In the genomic region with DNA sequence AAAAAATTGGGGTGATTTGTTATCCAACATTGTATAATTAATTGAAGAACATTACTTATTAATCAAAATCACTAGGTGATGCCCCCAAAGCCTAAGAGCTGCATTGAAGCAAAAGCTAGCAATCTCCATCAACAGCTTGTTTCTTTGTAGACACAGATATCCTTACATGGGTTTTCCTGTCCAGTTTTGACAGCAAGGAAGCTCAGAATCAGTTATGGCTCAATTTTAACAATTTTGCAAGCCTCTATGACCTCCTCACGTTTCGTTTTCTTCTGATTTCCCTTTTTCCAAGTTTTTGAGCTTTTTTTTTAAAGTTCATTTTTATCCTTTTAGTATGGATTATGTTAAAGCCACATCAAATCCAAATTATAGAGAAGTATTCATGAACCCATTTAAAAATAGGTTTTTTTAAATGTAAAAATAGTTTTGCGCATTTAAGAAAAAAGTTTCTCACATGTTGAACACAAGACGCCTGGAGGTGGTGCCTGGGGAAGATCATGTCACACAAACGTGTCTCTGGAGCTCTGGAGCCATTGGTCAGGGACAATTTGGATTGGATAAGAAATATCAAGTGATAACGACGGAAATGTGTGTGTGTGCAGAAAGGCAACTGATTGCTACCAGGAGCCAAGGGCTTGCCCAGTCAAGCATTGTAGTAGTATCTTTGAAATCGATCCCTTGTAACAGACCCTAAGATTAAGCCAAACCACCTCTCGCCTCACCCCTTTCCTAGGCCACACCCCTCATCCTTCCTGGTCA, we compare ENCODE assay signal across 8 mouse cellular contexts. TPM values are rescaled to one million over a fixed set of nuclear protein-coding genes. Genes with fewer than 3 reads are reported as not detected.
DNase-seq lines count a peak whose midpoint lies in the region; ATAC-seq and TF ChIP-seq lines count a peak whose summit lies in the region.

No protein-coding gene starts in this region.

- H3K36me3 ChIP-seq in kidney, embryonic 16.5 days (ENCODE audit: insufficient read depth, low read length) = peaks cover 8% of the 10 kb centered on the region; the same call in 1 of the 2 replicates
- peaks cover 10% of the 10 kb centered on the region for H3K36me3 ChIP-seq in intestine, embryonic 14.5 days (ENCODE audit: control insufficient read depth, insufficient read depth, low read length)
- H3K36me3 ChIP-seq in myocyte (ENCODE audit: control insufficient read depth, insufficient read depth) = no peaks in the 10 kb centered on the region

- peak; percentile 52; the same call in 1 of the 2 replicates for ATAC-seq in kidney, embryonic 16.5 days (ENCODE audit: low FRiP score, low TSS enrichment)
- no peak for ATAC-seq in intestine, embryonic 14.5 days (replicated peaks; ENCODE audit: low FRiP score, low TSS enrichment, low read depth)
- ATAC-seq in inflammation-experienced regulatory T-cells, adult 6 months = no peak

- H3ac ChIP-seq in myocyte (ENCODE audit: control insufficient read depth, insufficient read length) = no peak overlapping the region

- H3K4me1 ChIP-seq in kidney, embryonic 16.5 days (ENCODE audit: insufficient read depth, low read length) = peaks cover 9% of the 10 kb centered on the region; the same call in 1 of the 2 replicates
- no peaks in the 10 kb centered on the region for H3K4me1 ChIP-seq in cortical plate, adult 2 months (ENCODE audit: control insufficient read depth, insufficient read depth, low read length)
- no peaks in the 10 kb centered on the region for H3K4me1 ChIP-seq in intestine, embryonic 14.5 days (replicated peaks; ENCODE audit: control insufficient read depth, insufficient read depth, low read length)

- H3K4me2 ChIP-seq in kidney, embryonic 16.5 days (replicated peaks; ENCODE audit: low read depth, low read length) = peak overlapping the region; percentile 59
- H3K4me2 ChIP-seq in intestine, embryonic 14.5 days (ENCODE audit: low read length) = peak overlapping the region; percentile 54
- peak overlapping the region; percentile 91 for H3K4me2 ChIP-seq in myocyte (ENCODE audit: low read depth)

- peak overlapping the region; percentile 48 for H3K9ac ChIP-seq in kidney, embryonic 16.5 days (replicated peaks; ENCODE audit: low read length)
- peak overlapping the region; percentile 32; the same call in 1 of the 2 replicates for H3K9ac ChIP-seq in intestine, embryonic 14.5 days (ENCODE audit: low read length)

- H3K27me3 ChIP-seq in kidney, embryonic 16.5 days (ENCODE audit: insufficient read depth, low read length) = no peaks in the 10 kb centered on the region
- no peaks in the 10 kb centered on the region for H3K27me3 ChIP-seq in intestine, embryonic 14.5 days (replicated peaks; ENCODE audit: control insufficient read depth, insufficient read depth, low read length)
- H3K27me3 ChIP-seq in myocyte (ENCODE audit: control insufficient read depth, insufficient read depth, insufficient read length) = no peaks in the 10 kb centered on the region

- 5% methylated on average over 9 of the region's 9 CpGs for WGBS in kidney, embryonic 16.5 days
- WGBS in intestine, embryonic 14.5 days = 4% methylated on average over 9 of the region's 9 CpGs

- no peak for TF ChIP-seq CTCF in cortical plate, adult 2 months (IDR thresholded peaks at IDR 0.05; ENCODE audit: extremely low read depth, insufficient read depth, low read length)

- TF ChIP-seq POLR2A in cortical plate, adult 2 months (IDR thresholded peaks at IDR 0.05; ENCODE audit: extremely low read depth, insufficient read depth, low read length) = no peak
- TF ChIP-seq POLR2A in myocyte (IDR thresholded peaks at IDR 0.05; ENCODE audit: insufficient read length, low read depth) = peak; percentile 36

- peak overlapping the region; percentile 56 for H3K4me3 ChIP-seq in kidney, embryonic 16.5 days (ENCODE audit: low read length)
- H3K4me3 ChIP-seq in cortical plate, adult 2 months (ENCODE audit: insufficient read depth, low read length) = peak overlapping the region; percentile 39
- H3K4me3 ChIP-seq in intestine, embryonic 14.5 days (ENCODE audit: low read depth, low read length) = peak overlapping the region; percentile 50
- peak overlapping the region; percentile 46 for H3K4me3 ChIP-seq in myocyte

- H3K9me3 ChIP-seq in kidney, embryonic 16.5 days (ENCODE audit: low read length) = no peaks in the 10 kb centered on the region
- no peaks in the 10 kb centered on the region for H3K9me3 ChIP-seq in intestine, embryonic 14.5 days (ENCODE audit: control insufficient read depth, low read length)

- H3K79me2 ChIP-seq in myocyte (ENCODE audit: control insufficient read depth, insufficient read depth) = peaks cover 33% of the 10 kb centered on the region

- no peak for DNase-seq in kidney, adult 8-10 months
- no peak for DNase-seq in intestine, embryonic 14.5 days (ENCODE audit: low spot score)
- no peak for DNase-seq in cerebellum, adult 11 months
- DNase-seq in gastrocnemius, postnatal 4 days (ENCODE audit: low spot score in 2 of 2) = no peak

- H3K27ac ChIP-seq in kidney, embryonic 16.5 days (ENCODE audit: low read length) = peak overlapping the region; percentile 3; the same call in 1 of the 2 replicates
- no peak overlapping the region for H3K27ac ChIP-seq in cortical plate, adult 2 months (ENCODE audit: insufficient read depth, low read length)
- no peak overlapping the region for H3K27ac ChIP-seq in intestine, embryonic 14.5 days (ENCODE audit: low read depth)

TF ChIP-seq in myocyte, 11 proteins besides CTCF, POLR2A, EP300 and RAD21:
- TF ChIP-seq SRF (IDR thresholded peaks at IDR 0.05; ENCODE audit: control insufficient read depth, insufficient read length, low read depth) = no peak
- TF ChIP-seq TCF3 (IDR thresholded peaks at IDR 0.05; ENCODE audit: insufficient read length, low read depth) = no peak
- no peak for TF ChIP-seq MYOD1 (IDR thresholded peaks at IDR 0.05; ENCODE audit: control insufficient read depth in 1 of 3, insufficient read length in 2 of 3, low read depth in 2 of 3)
- no peak for TF ChIP-seq MYOG (IDR thresholded peaks at IDR 0.05; ENCODE audit: control insufficient read depth in 1 of 3, insufficient read depth in 1 of 3, insufficient read length in 2 of 3, low read depth in 2 of 3)
- no peak for TF ChIP-seq MAX (IDR thresholded peaks at IDR 0.05; ENCODE audit: low read depth)
- no peak for TF ChIP-seq E2F4 (IDR thresholded peaks at IDR 0.05; ENCODE audit: insufficient read depth)
- TF ChIP-seq CEBPB (IDR thresholded peaks at IDR 0.05; ENCODE audit: insufficient read depth, poor library complexity, severe bottlenecking) = no peak
- no peak for TF ChIP-seq POLR2AphosphoS2 (IDR thresholded peaks at IDR 0.05; ENCODE audit: insufficient read length, low read depth)
- TF ChIP-seq USF1 (IDR thresholded peaks at IDR 0.05; ENCODE audit: low read depth) = no peak
- TF ChIP-seq REST (IDR thresholded peaks at IDR 0.05; ENCODE audit: insufficient read depth, insufficient read length) = no peak
- no peak for TF ChIP-seq TCF12 (IDR thresholded peaks at IDR 0.05; ENCODE audit: insufficient read depth, poor library complexity, severe bottlenecking)

RNA-seq across cellular contexts. Expression of gene Vkorc1l1, which starts 0.9 kb away (rescaled TPM):
- 20.4 and 22.3 TPM in 2 replicates for polyA plus RNA-seq in kidney, embryonic 16.5 days (2015; fragmentation: Nextera tagmentation; extraction: Ambion mirVana)
- polyA plus RNA-seq in cortical plate, adult 2 months (2012; rRNA removed) = 39.4 and 39.5 TPM in 2 replicates
- 18.9 and 20.2 TPM in 2 replicates for polyA plus RNA-seq in intestine, embryonic 14.5 days (2014; fragmentation: Nextera tagmentation; extraction: Ambion mirVana)
- polyA plus RNA-seq in myocyte (2012; fragmentation: generic; extraction: Trizol) = 13.2 TPM
- 1 to 10 TPM; 3.5 to 4.8 (median 4.4) TPM for polyA plus RNA-seq in inflammation-experienced regulatory T-cells, adult 6 months (2017; shearing (Covaris generic))
- total RNA-seq in gastrocnemius, postnatal 4 days (2021) = 10 to 100 TPM; 21.3 to 22.0 TPM

RNA-seq across cellular contexts. Expression of gene Nupr1l, which starts 32.6 kb away (rescaled TPM):
- 4.4 and 4.9 TPM in 2 replicates for polyA plus RNA-seq in kidney, embryonic 16.5 days (2015; fragmentation: Nextera tagmentation; extraction: Ambion mirVana)
- 4.2 and 5.1 TPM in 2 replicates for polyA plus RNA-seq in cortical plate, adult 2 months (2012; rRNA removed)
- 1.9 and 2.7 TPM in 2 replicates for polyA plus RNA-seq in intestine, embryonic 14.5 days (2014; fragmentation: Nextera tagmentation; extraction: Ambion mirVana)
- polyA plus RNA-seq in myocyte (2012; fragmentation: generic; extraction: Trizol) = 1.1 TPM
- polyA plus RNA-seq in inflammation-experienced regulatory T-cells, adult 6 months (2017; shearing (Covaris generic)) = 1 to 10 TPM in 1 of 3 experiments, not detected in 2; 1.8 TPM
- 1 to 10 TPM; 1.5 to 1.8 TPM for total RNA-seq in gastrocnemius, postnatal 4 days (2021)

RNA-seq across cellular contexts. Expression of gene Phkg1, which starts 42.6 kb away (rescaled TPM):
- 0.21 and 0.28 TPM in 2 replicates for polyA plus RNA-seq in kidney, embryonic 16.5 days (2015; fragmentation: Nextera tagmentation; extraction: Ambion mirVana)
- polyA plus RNA-seq in cortical plate, adult 2 months (2012; rRNA removed) = 38.1 and 39.9 TPM in 2 replicates
- 0.09 and 0.11 TPM in 2 replicates for polyA plus RNA-seq in intestine, embryonic 14.5 days (2014; fragmentation: Nextera tagmentation; extraction: Ambion mirVana)
- 0.32 TPM for polyA plus RNA-seq in myocyte (2012; fragmentation: generic; extraction: Trizol)
- polyA plus RNA-seq in inflammation-experienced regulatory T-cells, adult 6 months (2017; shearing (Covaris generic)) = under 1 TPM; 0.23 to 0.52 (median 0.38) TPM
- 10 to 100 TPM; 85.0 to 98.6 TPM for total RNA-seq in gastrocnemius, postnatal 4 days (2021)

RNA-seq across cellular contexts. Expression of gene Zbed5, which starts 45.4 kb away (rescaled TPM):
- 6.5 and 7.8 TPM in 2 replicates for polyA plus RNA-seq in kidney, embryonic 16.5 days (2015; fragmentation: Nextera tagmentation; extraction: Ambion mirVana)
- 5.6 and 6.8 TPM in 2 replicates for polyA plus RNA-seq in cortical plate, adult 2 months (2012; rRNA removed)
- polyA plus RNA-seq in intestine, embryonic 14.5 days (2014; fragmentation: Nextera tagmentation; extraction: Ambion mirVana) = 3.9 and 4.1 TPM in 2 replicates
- 1.7 TPM for polyA plus RNA-seq in myocyte (2012; fragmentation: generic; extraction: Trizol)
- 1 to 10 TPM in 2 of 3 experiments, under 1 TPM in 1; 0.60 to 2.3 (median 1.5) TPM for polyA plus RNA-seq in inflammation-experienced regulatory T-cells, adult 6 months (2017; shearing (Covaris generic))
- 1 to 10 TPM; 1.5 to 2.0 TPM for total RNA-seq in gastrocnemius, postnatal 4 days (2021)

RNA-seq across cellular contexts. Expression of gene Chchd2, which starts 53.6 kb away (rescaled TPM):
- 1,059 and 1,110 TPM in 2 replicates for polyA plus RNA-seq in kidney, embryonic 16.5 days (2015; fragmentation: Nextera tagmentation; extraction: Ambion mirVana)
- polyA plus RNA-seq in cortical plate, adult 2 months (2012; rRNA removed) = 719 and 800 TPM in 2 replicates
- 944 and 1,022 TPM in 2 replicates for polyA plus RNA-seq in intestine, embryonic 14.5 days (2014; fragmentation: Nextera tagmentation; extraction: Ambion mirVana)
- 747 TPM for polyA plus RNA-seq in myocyte (2012; fragmentation: generic; extraction: Trizol)
- polyA plus RNA-seq in inflammation-experienced regulatory T-cells, adult 6 months (2017; shearing (Covaris generic)) = 100 to 1,000 TPM; 317 to 466 (median 338) TPM
- 100 to 1,000 TPM; 413 to 416 TPM for total RNA-seq in gastrocnemius, postnatal 4 days (2021)

Comparison
In these comparisons a context has a peak if more than half of its experiments do, and no peak if none do; other contexts are left out.
1. RNA of gene Phkg1, which starts 42.6 kb away (polyA plus RNA-seq): 38.1 to 39.9 TPM in cortical plate, adult 2 months; 0.23 to 0.52 TPM in inflammation-experienced regulatory T-cells, adult 6 months, 0.32 TPM in myocyte (single experiment), 0.21 to 0.28 TPM in kidney, embryonic 16.5 days and 0.09 to 0.11 TPM in intestine, embryonic 14.5 days; every median in the first group is over 10 times any median in the second.
2. Peak in every context shown above with its lines, with median percentiles within 50 percentile points of each other: H3K4me2 ChIP-seq and H3K4me3 ChIP-seq.